Mouse (Mus musculus): ENCODE measurements around the gene Eif4g3.
"Not testable (repeated sequence)": the region's sequence is repeated elsewhere in the genome, so short reads cannot be mapped to it uniquely, and the experiment has no call there.

Gene Eif4g3

DNA sequence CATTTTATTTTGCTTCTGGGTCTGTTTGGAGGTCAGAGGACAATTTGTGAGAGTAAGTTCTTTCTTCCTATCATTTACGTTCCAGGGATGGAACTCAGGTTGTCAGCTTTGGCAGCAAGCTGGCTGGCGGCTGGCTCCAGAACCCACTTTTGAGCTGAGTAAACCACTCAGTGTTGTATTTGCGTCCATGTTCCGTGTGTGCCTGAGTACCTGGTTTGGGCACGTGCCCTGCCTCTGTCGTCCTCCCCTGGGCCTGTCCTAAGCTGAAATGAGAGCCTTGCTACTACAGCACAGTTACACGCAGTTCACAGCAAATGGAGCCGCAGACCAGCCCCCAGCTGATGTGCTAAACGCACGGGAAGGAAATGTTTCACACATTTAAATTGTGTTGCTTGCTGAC is 39.0 kb downstream of the Eif4g3 start:
- DNase-seq, result no peak

DNA sequence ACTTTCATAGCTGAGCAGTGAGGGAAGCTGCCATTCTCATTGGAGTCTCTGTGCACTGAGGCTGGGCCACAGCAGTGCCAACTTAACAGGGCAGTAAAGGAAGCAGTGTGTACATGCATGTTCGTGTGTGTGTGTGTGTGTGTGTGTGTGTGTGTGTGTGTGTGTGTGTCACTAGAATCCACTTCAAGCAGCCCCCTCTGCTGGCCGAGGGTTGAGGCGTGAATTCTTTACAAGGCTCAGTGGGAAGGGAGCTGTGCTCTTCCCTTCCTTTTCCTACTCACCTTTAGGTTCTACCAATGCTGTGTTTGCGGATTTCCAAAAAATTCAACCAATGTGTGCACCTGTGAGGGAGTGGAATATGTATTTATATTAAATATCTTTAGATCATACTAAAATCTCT is 41.0 kb downstream of the Eif4g3 start:
- no peak for DNase-seq

DNA sequence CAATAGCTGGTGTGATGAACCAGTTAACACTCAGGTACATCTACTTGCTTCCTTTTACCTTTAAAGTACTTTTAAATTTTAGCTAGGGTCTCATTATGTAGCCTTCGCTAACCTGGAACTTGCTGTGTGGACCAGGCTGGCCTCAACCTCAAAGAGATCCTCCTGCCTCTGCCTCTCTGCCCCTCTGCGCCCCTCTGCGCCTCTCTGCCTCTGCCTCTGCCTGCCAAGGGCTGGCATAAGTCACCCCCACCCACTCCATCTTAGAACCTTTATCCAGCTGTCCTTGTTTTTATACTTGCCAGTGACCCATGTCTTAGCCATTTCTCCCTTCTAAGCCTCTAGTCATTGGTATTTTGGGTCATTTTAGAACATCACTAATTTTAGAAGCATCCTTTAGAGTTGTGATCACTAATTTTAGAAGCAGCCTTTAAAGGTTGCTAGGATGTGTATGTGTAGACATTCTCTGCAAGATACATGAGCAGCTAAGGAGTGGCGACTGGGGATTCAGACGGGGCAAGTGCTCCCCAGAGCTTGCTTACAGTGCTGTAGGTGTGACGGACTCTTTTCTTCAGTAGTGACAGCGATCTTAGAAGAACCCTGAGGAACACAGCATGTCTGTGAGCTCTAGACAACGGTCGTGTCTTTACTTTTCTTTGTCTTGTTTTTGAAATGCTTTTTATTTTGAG is 42.8 kb downstream of the Eif4g3 start:
- DNase-seq, result no peak

DNA sequence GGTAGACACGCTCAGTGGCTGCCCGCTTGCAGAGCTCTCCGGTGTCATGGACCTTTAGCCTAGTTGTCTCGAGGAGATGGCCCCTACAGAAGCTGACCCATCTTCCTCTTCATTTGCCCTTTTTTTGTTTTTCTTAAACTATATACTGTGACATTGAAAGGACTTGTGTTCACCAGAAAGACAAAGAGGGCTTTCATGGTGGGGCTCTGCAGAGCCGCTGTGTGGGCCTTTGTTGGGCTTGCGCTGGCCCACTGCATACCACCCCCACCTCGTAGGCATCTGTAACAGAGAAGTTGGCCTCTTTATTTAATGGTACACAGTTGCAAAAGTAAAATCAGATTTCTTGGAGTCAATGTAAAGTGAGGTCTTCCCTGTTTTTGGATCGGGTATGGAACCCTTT is 44.3 kb downstream of the Eif4g3 start:
- DNase-seq, result no peak

DNA sequence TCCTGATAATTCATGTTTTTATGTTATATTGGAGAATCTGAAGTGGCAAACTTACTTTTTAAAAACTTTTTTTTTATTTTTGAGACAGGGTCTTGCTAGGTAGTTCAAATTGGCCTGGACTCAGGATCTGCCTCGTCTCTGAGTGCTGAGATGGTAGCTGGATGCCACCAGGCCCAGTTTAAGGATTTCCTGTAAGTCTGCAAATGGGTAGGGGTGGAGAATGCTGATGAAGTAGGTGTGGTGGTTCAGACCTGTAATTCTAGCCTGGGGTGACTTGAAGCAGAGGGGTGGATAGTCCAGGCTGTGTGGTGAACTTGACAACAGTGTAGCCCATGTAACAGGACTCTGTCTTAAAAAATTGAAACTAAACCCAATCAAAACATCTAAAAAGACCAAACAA is 45.1 kb downstream of the Eif4g3 start:
- DNase-seq, result no peak

DNA sequence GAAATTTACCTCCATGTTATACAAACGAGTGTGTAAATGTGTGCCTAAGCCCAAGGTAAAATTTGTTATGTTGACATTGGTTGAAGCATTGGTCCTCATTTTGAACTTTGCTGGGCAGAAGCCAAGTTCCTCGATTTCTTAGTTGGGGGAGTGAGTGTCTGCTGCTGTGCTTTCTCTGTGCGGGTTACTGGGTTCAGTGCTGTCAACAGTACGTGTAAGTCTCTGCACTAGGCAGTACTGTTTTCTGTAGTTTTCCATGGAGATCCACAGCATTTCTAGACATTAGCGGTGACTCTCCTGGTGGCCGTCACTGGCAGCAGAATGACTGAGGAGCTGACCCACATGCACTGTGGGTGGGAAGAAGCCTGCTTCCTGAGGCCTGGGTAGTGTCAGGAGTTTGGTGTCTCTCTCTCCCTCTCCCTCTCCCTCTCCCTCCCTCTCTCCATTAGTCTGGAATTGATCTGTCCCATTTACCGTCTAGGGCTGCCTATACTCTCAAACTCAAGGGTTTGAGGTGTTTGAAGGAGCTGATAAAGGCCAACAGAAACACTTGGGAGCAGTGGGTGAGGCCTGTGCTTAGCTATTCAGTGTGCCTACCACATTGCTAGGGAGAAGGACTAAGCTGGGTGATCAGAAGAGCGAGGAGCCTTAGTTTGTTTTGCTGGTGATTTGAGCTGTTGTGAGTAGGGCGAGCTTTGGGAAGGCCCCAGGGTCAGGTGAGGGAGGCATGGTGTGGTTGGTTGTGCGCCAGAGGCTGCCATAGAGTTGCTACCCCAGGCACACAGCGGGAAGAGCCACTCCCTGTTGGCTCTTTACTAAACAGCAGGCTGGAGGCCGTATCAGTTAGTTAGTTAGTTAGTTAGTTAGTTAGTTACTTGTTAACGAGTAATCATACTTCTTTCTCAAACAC is 45.8 kb downstream of the Eif4g3 start:
- DNase-seq, result no peak

DNA sequence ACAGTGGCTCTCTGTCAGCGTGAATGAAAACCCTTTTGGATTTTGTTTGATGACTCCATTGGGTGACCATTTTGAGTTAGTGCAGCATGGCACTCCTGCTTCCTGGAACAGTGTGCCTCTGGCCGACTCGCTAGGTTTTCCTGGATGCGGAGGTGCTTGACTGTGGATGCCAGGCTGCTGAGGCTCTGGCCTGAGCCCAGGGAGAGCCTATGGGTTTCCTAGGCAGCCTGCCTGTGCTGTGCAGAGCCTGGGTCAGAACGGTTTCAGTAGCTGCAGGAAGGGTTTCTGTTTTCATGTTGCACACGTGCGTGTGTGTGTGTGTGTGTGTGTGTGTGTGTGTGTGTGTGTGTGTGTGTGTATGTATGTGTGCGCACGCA is 46.4 kb downstream of the Eif4g3 start:
- no peak for DNase-seq

DNA sequence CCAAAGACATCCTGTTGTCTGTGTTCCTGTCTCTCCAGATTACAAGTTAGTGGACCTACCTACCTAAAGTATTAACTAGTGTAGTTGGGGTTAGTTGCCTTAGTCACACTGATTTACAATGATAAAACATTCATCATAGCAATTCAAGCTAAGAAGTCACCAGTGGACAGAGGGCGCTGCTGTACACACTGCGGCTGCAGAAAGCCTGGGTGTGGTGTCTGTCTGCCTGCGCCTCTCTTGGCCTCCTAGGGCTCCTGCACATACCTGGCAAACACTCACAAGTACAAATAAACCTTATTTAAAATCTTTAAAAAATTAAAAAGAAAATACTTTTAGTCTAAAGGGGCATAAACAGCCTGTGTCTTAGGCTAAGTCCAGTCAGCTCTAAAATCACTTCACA is 47.8 kb downstream of the Eif4g3 start:
- DNase-seq, result no peak

DNA sequence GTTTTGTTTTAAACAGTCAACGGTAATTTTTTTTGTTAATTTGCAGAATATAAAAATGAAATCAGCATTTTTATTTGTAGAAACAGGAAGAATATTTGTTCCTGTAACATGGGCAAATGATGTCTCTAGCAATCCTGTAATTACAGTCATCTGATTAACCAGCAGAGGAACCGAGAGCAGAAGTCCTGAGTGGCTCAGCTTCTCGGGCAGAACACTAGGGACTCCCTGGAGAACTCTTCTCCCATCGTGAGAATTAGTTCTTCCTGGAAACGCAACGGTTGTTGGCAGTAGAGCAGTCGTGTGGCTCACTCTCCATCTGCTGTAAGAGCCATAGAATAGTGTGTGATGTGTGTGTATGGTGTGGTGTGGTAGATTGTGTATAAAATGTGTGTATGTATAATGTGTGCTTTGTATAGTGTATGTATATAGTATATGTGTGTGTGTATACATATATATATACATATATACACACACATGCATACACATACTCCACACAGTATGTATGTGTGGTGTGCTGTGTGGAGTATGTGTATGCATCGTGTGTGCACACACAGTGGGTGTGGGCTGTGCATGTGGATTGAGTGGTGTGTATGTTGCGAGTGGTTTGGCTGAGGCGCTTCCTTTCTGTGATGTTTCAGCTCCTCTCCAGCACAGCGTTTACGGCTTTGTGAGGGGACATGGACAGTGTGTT is 48.9 kb downstream of the Eif4g3 start:
- no peak for DNase-seq

DNA sequence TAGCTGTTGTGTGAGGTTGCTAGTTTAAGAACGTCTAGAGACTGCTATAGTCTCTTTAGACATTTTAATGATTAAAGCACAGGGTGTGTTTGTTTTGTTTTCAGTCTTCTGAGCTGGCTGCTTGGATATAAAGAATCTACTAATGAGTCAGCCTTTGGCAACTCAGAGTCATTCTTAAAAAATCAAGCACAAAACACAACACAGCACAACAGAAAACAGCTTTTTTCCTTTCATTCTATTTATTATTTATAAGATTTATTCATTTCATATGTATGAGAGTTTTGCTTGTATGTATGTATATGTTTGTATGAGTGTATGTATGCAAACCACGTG is 49.4 kb downstream of the Eif4g3 start:
- DNase-seq, result no peak

DNA sequence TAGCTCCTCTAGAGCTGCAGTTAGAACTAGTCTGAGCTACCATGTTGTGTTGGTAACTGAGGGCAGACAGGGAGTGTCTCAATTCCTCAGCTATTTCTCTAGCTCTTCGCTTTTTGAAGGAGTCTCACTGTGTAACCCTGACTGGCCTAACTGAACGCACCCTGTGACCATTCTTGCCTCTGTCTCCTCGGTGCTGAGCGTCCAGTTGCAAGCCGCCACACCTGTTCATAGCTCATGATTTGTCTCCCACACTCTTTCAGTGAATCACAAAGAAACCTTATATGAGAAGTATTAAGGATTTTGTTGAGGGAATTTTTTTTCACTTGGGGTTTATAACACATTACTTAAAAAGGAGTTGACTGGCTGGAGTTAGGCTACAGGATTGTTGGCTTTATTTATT is 49.8 kb downstream of the Eif4g3 start:
- DNase-seq, result no peak

DNA sequence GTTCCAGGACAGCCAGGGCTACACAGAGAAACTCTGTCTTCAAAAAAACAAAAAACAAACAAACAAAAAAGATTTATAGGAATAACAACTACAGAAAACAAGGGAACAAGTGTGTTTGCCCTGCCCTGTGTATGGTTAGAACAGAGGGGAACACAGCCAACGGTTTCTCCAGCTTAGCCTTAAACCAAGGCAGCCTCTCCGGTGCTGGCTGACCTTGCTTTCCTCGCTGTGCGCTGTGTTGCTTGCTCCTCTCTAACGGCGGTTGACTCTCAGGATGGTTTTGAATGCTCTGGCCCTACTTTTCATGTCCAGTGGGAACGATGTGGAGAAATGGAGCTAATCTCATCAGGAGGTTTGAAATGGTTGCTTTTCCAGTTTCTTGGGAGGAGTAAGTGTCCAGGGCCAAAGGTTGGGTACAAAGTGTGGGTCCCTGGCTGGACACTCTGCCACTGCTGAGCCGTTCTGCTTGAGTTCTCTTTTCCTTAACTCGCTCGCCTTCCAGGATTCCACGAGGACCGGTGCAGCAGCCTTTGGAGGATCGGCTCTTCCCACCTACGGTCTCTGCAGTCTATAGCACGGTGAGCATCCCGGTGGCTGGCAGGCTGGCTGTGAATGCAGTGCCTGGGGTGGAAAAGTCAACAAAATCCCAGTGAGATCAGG is 52.1 kb downstream of the Eif4g3 start:
- no peak for DNase-seq

DNA sequence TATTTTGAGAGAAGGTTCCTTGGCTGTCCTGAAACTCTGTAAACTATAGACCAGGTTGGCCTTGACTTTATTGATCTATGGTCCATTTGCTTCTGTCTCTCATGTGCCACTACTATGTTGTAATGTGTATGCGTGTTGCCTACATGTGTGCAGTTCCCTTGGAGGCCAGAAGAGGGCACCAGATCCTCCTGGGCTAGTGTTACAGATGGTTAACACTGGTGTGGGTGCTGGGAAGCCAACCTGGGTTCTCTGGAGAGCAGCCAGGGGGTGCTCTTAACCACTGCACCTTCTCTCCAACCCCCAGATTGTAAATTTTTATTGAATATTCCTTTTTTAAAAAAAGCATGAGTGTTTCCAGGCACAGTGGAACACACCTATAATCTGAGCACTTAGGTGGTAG is 53.0 kb downstream of the Eif4g3 start:
- no peak for DNase-seq

DNA sequence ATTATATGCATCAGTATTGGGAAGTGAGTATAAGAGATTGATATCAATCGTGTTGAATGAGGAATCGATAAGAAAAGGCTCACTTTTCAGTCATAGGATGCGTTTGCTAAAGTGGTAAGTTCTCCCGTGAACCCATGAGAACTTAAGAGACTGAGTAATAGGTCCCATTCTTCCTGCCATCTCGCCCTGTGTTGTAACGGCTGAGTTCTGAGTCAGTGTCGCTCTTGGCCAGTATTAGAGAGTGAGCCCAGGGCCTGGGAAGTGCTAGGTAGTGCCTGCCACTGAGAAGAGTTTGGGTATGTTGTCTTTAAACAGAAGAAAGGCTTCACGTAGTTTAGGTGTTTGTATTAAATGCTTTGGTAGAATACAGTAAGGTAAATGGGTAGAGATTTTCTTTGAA is 53.5 kb downstream of the Eif4g3 start:
- DNase-seq, result no peak

DNA sequence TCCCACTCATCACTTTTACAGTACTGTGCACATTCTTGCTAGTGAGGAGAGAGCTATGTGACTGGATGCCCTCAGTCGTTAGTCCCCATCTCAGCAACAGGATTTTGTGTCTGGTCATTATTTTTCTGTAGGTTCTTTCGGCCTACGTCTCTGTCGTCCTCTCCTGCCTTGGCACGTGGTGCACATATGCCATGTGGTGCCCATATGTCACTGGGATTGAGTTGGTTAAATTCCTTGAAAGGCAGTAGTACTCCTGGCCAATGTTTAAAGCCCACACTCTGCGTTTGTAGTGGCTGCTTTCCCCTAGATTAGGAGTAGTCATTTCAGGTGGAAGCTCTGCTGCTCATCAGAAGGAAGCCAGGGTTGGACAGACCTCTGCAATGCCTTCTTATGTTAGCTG is 56.7 kb downstream of the Eif4g3 start:
- DNase-seq, result no peak

DNA sequence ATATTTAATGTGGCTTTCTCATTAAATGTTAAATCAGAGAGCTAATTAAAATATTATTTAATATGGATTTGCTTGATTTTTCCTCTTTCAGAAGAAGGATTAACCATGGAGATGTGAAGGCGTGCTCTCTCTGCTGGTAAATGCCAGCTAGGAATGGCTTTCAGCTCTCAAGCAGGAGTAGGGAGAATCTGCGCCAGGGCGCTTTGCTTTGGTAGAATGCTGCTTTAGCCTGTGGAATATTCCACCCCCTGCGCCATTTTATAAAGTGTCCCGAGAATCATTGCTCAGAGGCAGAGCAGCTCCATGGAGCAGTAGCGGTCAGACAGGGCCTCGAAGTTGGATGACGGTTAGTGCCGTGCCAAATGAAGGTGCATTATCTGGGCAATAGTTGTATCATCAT is 58.7 kb downstream of the Eif4g3 start:
- DNase-seq, result no peak

DNA sequence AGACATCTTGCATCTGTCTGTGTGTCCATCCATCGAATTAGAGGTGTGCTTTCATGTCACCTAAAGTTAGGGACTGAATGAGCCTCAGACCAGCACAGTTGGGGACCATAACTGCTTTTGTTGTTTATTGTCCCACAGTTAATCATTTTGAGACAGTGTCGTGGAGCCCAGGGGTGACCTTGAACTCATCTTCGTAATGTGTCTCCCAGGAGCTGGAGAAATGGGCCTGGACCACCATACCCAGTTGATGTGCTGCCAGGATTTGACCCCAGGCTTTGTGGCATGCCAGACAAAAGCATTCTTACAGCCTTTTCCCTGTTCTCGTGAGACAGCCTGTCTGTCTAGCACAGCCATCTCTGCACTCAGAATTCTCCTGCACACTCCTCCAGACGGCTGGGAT is 63.8 kb downstream of the Eif4g3 start:
- DNase-seq, result no peak

DNA sequence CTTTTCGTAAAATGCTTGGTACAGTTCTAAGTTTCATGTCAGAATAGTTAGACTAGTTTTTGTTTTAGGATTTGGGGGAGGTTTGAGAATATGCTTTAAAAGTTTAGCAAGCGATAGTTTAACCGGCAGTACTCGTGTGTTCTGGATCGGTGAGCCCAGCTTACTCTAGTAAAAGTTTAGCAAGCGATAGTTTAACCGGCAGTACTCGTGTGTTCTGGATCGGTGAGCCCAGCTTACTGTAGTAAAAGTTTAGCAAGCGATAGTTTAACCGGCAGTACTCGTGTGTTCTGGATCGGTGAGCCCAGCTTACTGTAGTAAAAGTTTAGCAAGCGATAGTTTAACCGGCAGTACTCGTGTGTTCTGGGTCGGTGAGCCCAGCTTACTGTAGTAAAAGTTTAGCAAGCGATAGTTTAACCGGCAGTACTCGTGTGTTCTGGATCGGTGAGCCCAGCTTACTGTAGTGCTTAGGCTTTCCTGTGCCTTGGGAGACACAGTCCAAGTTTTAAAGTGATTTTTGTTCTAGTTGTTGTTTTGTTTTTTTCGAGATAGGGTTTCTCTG is 64.5 kb downstream of the Eif4g3 start:
- DNase-seq, result not testable (repeated sequence)

DNA sequence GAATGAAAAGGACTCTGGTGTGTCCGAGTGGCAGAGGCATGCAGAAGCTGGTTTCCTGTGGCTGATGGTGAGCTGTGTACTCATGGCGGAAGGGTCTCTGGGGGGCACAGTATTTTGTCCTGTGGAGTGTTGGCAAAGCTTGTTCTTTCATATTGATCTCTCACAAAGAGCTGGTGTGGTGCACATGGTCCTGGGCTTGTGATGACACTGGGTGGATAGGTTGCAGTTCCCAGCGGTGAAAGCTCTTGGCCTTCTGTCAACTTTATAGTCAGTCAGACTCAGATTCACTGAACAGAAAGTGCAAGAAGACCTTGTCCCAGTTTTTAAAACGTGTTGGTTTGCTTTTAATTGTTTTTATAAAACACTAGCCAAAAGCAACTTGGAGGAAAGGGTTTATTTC is 68.3 kb downstream of the Eif4g3 start:
- no peak for DNase-seq

DNA sequence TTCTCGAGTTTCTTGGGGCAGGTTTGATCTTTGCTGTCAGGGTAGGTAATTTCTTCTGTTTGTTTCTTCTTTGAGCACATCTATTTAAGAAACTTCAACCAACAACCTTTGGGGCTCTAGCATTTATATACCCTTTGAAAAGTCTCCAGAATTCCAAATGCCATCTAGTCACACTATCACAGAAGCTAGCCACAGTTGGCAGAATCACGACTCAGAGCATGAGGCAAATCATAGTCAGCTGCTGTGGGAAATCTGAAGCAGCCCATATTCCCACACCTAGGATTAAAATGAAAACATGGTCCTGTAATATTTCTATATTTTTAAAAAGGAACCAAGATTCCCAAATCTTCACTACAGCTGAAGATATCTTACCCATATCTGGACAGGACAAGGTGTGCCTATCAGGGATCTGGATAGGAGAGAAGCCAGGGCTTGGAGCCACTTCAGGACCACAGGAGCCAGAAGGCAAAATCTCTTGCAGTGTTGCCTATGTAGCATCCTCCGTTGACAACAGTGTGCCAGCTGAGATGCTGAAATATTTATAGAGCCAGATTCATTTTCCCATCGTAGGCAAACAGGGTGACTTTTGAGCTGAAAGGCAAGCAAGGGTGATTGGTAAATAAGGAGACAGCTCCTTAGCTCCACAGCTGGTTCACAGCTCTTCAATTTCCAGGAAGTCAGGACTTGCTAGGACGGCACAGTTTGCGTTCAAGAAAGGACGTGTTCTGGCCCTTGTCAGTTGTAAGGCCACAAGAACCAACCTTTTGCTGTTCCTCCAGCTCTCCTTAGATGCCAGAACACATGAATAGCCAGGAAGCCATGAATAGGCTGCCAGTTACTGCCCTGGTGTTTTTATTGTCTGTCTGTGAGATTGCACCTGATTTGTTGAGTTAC is 70.8 kb downstream of the Eif4g3 start:
- DNase-seq, result no peak

DNA sequence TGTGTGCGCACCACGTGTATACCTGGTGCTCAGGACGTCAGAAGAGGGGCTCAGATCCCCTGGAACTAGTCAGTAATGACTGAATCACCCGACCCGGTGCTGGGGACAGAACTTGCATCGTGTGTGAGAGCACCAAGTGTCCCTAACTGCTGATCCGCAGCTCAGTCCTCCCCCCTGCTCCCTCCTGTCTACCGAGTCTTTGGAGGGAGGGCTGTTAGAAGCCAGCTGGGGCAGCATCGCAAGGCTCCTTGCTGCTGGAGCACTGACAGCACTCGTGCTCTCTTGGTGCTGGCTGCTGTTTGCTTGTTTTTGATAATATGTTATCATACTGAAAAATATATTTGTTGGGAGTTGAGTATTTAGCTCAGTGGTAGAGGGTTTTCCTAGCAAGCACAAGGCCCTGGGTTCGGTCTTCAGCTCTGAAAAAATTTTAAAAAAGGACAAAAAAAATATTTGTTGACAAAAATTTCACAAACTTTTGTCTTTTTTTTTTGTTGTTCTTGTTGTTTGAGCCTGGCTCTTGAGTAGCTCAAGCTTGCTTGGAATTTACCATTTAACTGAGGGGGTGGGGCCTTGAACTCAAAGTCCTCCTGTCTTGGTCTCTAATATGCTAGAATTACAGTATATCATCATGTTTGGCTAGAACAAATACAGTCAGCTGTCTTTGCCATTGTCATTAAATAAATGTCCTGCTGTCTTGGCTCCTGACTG is 72.2 kb downstream of the Eif4g3 start:
- DNase-seq, result no peak
